Comparison of ENCODE assay signal across 13 mouse cellular contexts in genomic region chr12:110070506-110070905, GRCm38 (mm10).
"Had no signal": no experiment of that assay in that cellular context is flagged by ENCODE, and none has a peak within 500 bp of the region (broad histone marks: within the 10 kb centered on the region; RNA-seq: fewer than 3 reads in every experiment).

No protein-coding gene starts in this region.

- DNase-seq: lung, adult 18-20 months; lung, embryonic 14.5 days; lung, postnatal 10 days; lung, postnatal 4 days; midbrain, embryonic 14.5 days; retina, postnatal 1 day; right cerebral cortex, adult 18-20 months; right cerebral cortex, postnatal 25 days; right cerebral cortex, postnatal 4 days; spleen, adult 18-20 months; thymus, adult 2 months; thymus, postnatal 25 days; thymus, postnatal 4 days had no signal
